Mouse (Mus musculus) neural tube, embryonic 11.5 days (tissue): ENCODE measurements around the gene Zc3h18. TPM values are rescaled to one million over a fixed set of nuclear protein-coding genes. Genes with fewer than 3 reads are reported as not detected.

Experiments used
- ATAC-seq: fragments of 200-750 bp; cut with Nextera tagmentation; 2 replicates; pipeline ENCODE4 v1.8.0; 2017; ENCODE audit warnings: moderate number of reproducible peaks, mild to moderate bottlenecking, moderate TSS enrichment, moderate library complexity; ENCODE audit not compliant: insufficient read depth, low FRiP score, low TSS enrichment
- DNase-seq: peaks from one replicate; pipeline ENCODE4 v3.0.0-alpha.2; 2015; ENCODE audit warnings: low spot score
- H3K27ac ChIP-seq: fragments of 300-500 bp; sonication (generic); 2 replicates; pipeline ENCODE4 v1.5.1; 2014; ENCODE audit warnings: low read depth, mild to moderate bottlenecking, low read length
- H3K27me3 ChIP-seq: fragments of 300-500 bp; sonication (generic); 2 replicates; pipeline ENCODE4 v1.6.1; 2014; ENCODE audit warnings: mild to moderate bottlenecking, low read length, mixed read lengths; ENCODE audit not compliant: control insufficient read depth, insufficient read depth
- H3K36me3 ChIP-seq: fragments of 300-500 bp; sonication (generic); 2 replicates; pipeline ENCODE4 v1.6.1; 2014; ENCODE audit warnings: mild to moderate bottlenecking, low read length, moderate library complexity, mixed read lengths; ENCODE audit not compliant: control insufficient read depth, insufficient read depth
- H3K4me1 ChIP-seq: fragments of 300-500 bp; sonication (generic); 2 replicates; pipeline ENCODE4 v1.6.1; 2014; ENCODE audit warnings: low read length, mixed read lengths; ENCODE audit not compliant: control insufficient read depth, insufficient read depth
- H3K4me2 ChIP-seq: fragments of 300-500 bp; sonication (generic); 2 replicates; pipeline ENCODE4 v1.6.1; 2014; ENCODE audit warnings: low read depth, mild to moderate bottlenecking, moderate library complexity
- H3K4me3 ChIP-seq: fragments of 300-500 bp; sonication (generic); 2 replicates; pipeline ENCODE4 v1.5.1; 2014; ENCODE audit warnings: low read depth, low read length
- H3K9ac ChIP-seq: fragments of 300-500 bp; sonication (generic); 2 replicates; pipeline ENCODE4 v1.6.1; 2014; ENCODE audit warnings: mild to moderate bottlenecking, low read length
- H3K9me3 ChIP-seq: fragments of 300-500 bp; sonication (generic); 2 replicates; pipeline ENCODE4 v1.6.1; 2016; ENCODE audit warnings: low read length; ENCODE audit not compliant: control insufficient read depth
- WGBS: fragments of 180-500 bp; shearing (Covaris S2); extraction: QIAGEN DNeasy Blood & Tissue Kit; methylation state at CpG from one replicate; pipeline ENCODE4 v1.1.7; 2014; 5-methylcytosine and 5-hydroxymethylcytosine counted together
- polyA plus RNA-seq: library from polyadenylated mRNA; unstranded; fragments of >200 nt; fragmentation: Nextera tagmentation; extraction: Ambion mirVana; gene quantifications from 2 replicates; pipeline ENCODE4 v1.2.1, GENCODE M21; 2014

Zc3h18 gene
- polyA plus RNA-seq, 1 experiment from 2014 or later, result 40.5 TPM

GRCm38 (mm10) chr8:122395291-122395690 is 18.9 kb downstream of the Zc3h18 start:
- DNase-seq, result no peak

DNA sequence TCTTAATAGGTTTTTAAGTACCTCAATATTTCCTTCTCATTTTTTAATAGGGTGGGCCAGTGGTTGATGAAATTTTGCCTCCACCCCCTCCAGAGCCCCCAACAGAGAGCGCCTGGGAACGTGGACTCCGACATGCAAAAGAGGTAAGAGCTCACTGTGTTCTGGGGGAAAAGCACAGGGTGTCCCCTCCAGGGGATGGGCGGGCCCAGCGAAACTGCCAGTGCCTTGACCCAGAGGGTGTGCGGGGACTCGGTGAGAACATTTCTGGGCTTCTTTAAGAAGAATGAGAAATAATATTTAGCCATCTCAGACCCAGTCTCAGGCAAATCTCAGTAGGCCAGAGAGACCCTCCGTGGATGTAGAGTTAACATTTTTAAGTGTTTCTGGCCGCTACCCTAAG is 21.8 kb downstream of the Zc3h18 start:
- H3K36me3 ChIP-seq, result peaks cover 24% of the 10 kb centered on the region

More at GRCm38 (mm10) chr8:122395291-122395690, 18.9 kb downstream of the Zc3h18 start:
- Histone ChIP-seq H3K27me3 (no peaks in the 10 kb centered on the region), H3K9ac (no peak overlapping the region), H3K4me1 (no peaks in the 10 kb centered on the region), H3K4me3 (no peak overlapping the region), H3K9me3 (no peaks in the 10 kb centered on the region), H3K4me2 (no peak overlapping the region), H3K27ac (no peak overlapping the region), H3K36me3 (peaks cover 18% of the 10 kb centered on the region)
- 89% methylated on average over 6 of the region's 6 CpGs for WGBS
- no peak for ATAC-seq

DNA sequence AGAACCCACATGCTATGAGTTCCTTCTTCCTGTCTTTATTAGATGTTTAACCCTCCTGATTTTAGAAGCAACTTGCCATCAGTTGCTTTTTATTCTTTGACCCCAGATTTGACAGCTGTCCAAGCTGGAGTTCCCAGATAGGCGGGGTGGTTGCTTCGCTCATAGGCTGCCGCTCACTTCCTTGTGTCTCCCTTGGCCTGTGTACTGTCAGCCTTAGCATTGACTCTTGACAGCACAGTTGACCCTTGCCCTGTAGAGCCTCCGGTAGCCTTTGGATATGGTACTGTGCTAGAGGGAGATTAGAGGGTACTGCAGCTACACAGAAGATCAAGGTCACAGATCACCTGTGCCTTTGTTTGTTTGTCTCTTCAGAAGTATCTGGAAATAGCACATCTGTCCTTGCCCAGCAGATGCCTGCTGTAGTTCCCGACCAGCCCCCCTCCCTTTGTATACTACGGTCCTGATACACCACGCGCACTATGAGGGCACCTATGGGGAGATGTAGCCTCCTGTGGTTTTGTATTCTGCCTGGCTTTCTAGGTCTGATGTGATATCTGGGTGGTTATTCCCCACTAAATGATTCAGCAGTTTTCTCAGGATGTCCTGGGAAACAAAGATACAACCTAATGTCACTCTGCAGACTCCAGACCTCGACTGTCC is 28.9 kb downstream of the Zc3h18 start:
- H3K4me3 ChIP-seq, result no peak overlapping the region
- 94% methylated on average over 9 of the region's 9 CpGs for WGBS
- no peaks in the 10 kb centered on the region for H3K27me3 ChIP-seq
- H3K9me3 ChIP-seq, result no peaks in the 10 kb centered on the region
- no peaks in the 10 kb centered on the region for H3K4me1 ChIP-seq
- peaks cover 41% of the 10 kb centered on the region for H3K36me3 ChIP-seq
- no peak overlapping the region for H3K9ac ChIP-seq
- no peak overlapping the region for H3K27ac ChIP-seq
- ATAC-seq, result no peak
- DNase-seq, result no peak
- no peak overlapping the region for H3K4me2 ChIP-seq

More for the DNA sequence above, 21.8 kb downstream of the Zc3h18 start:
- H3K4me2 ChIP-seq, result no peak overlapping the region
- ATAC-seq (no peak), DNase-seq (no peak)
- no peaks in the 10 kb centered on the region for H3K27me3 ChIP-seq
- no peak overlapping the region for H3K27ac ChIP-seq
- no peak overlapping the region for H3K9ac ChIP-seq
- WGBS, result 97% methylated on average over 9 of the region's 9 CpGs
- no peaks in the 10 kb centered on the region for H3K9me3 ChIP-seq
- H3K4me3 ChIP-seq, result no peak overlapping the region
- no peaks in the 10 kb centered on the region for H3K4me1 ChIP-seq

DNA sequence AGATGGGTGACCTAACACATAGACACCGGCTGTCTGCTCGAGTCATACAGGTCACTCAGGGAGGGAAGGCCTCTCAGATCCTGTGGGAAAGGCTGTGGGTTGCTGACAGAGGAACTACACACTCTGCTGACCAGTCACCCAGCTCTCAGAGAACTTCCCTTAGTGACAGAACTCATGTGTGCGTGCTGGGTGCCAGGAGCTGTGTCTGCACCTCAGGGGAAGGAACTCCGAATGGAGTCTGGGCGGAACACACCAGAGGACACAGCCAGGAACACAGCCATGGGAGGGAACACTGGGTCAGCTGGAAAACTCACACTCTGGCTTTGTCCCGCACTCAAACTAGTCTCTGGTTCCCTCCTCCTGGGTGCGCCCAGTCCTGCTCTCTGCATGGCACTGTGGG is 31.3 kb downstream of the Zc3h18 start:
- Histone ChIP-seq H3K9ac (no peak overlapping the region), H3K36me3 (peaks cover 45% of the 10 kb centered on the region), H3K4me3 (no peak overlapping the region), H3K27me3 (no peaks in the 10 kb centered on the region), H3K27ac (no peak overlapping the region), H3K4me1 (no peaks in the 10 kb centered on the region), H3K9me3 (no peaks in the 10 kb centered on the region), H3K4me2 (no peak overlapping the region)
- WGBS, result 94% methylated on average over 7 of the region's 7 CpGs
- DNase-seq (no peak), ATAC-seq (no peak)

DNA sequence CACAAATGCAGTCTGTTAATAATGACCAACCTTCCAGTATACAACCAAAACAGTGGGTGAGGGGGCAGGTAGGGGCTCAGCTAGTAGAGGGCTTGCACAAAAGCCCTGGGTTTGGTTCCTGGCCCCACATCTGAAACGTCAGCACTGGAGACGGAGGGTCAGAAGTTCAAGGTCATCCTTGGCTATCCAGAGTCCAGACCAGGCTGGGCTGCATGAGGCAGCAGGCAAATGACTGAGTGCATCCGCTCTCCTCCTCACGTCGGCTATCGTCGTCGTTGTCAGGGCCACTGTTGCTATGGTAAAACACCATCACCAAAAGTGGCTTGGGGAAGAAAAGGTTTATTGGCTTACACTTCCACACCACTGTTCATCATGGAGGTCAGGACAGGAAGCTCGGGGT is 37.9 kb downstream of the Zc3h18 start:
- H3K4me3 ChIP-seq, result no peak overlapping the region
- DNase-seq (no peak), ATAC-seq (no peak)
- H3K4me2 ChIP-seq, result no peak overlapping the region
- no peak overlapping the region for H3K27ac ChIP-seq
- H3K4me1 ChIP-seq, result no peaks in the 10 kb centered on the region
- no peaks in the 10 kb centered on the region for H3K9me3 ChIP-seq
- no peaks in the 10 kb centered on the region for H3K27me3 ChIP-seq
- H3K36me3 ChIP-seq, result peaks cover 40% of the 10 kb centered on the region
- no peak overlapping the region for H3K9ac ChIP-seq
- 93% methylated on average over 9 of the region's 9 CpGs for WGBS

- Histone ChIP-seq H3K4me3 (no peak overlapping the region), H3K4me2 (no peak overlapping the region), H3K27ac (no peak overlapping the region), H3K9me3 (no peaks in the 10 kb centered on the region), H3K27me3 (no peaks in the 10 kb centered on the region), H3K36me3 (peaks cover 34% of the 10 kb centered on the region), H3K4me1 (no peaks in the 10 kb centered on the region), H3K9ac (no peak overlapping the region)
- DNase-seq (no peak), ATAC-seq (no peak)
- WGBS, result 93% methylated on average over 6 of the region's 6 CpGs
Measured at GRCm38 (mm10) chr8:122415554-122415953, 39.1 kb downstream of the Zc3h18 start.

- no peak for DNase-seq
- ATAC-seq, result no peak
- Histone ChIP-seq H3K27ac (no peak overlapping the region), H3K9me3 (no peaks in the 10 kb centered on the region), H3K27me3 (no peaks in the 10 kb centered on the region), H3K4me1 (no peaks in the 10 kb centered on the region), H3K36me3 (peaks cover 12% of the 10 kb centered on the region), H3K4me2 (no peak overlapping the region), H3K4me3 (no peak overlapping the region), H3K9ac (no peak overlapping the region; the same call in 1 of the 2 replicates)
- WGBS, result 77% methylated on average over 9 of the region's 9 CpGs
Measured at GRCm38 (mm10) chr8:122419881-122420555, 43.6 kb downstream of the Zc3h18 start.

GRCm38 (mm10) chr8:122421376-122422070 is 45.1 kb downstream of the Zc3h18 start, which contains the start of gene Il17c:
Gene Il17c, plus strand, starts transcription at chr8:122422020.
- peaks cover 10% of the 10 kb centered on the region for H3K36me3 ChIP-seq
- H3K4me1 ChIP-seq, result no peaks in the 10 kb centered on the region
- no peak within 1 kb of the TSS for H3K9ac ChIP-seq
- no peak for ATAC-seq
- H3K27ac ChIP-seq, result no peak within 1 kb of the TSS
- no peaks in the 10 kb centered on the region for H3K27me3 ChIP-seq
- H3K4me2 ChIP-seq, result no peak within 1 kb of the TSS
- DNase-seq, result no peak
- no peak within 1 kb of the TSS for H3K4me3 ChIP-seq
- 85% methylated on average over 14 of the region's 14 CpGs for WGBS
- H3K9me3 ChIP-seq, result no peaks in the 10 kb centered on the region
